Mouse (Mus musculus) urinary bladder, adult 18-20 months (tissue): ENCODE results near the gene Ubac2.

Experiments
- DNase-seq, 2 experiments: peaks; one replicate each; pipeline ENCODE4 v3.0.0; 2022; ENCODE audit warnings: low spot score in 2 of 2, mixed read lengths in 2 of 2

Gene Ubac2

GRCm38 (mm10) chr14:121951399-121952045 lies 73.1 kb downstream of the Ubac2 start:
- no peak for DNase-seq

GRCm38 (mm10) chr14:121952046-121952400 lies 73.6 kb downstream of the Ubac2 start:
- no peak for DNase-seq

GRCm38 (mm10) chr14:121954129-121954528 lies 75.7 kb downstream of the Ubac2 start:
- no peak for DNase-seq

- no peak for DNase-seq
These were observed 76.2 kb downstream of the Ubac2 start for GRCm38 (mm10) chr14:121954608-121955007.

- DNase-seq: no peak
These were observed 76.9 kb downstream of the Ubac2 start for GRCm38 (mm10) chr14:121955176-121955795.

GRCm38 (mm10) chr14:121956291-121956690 lies 77.9 kb downstream of the Ubac2 start:
- DNase-seq: no peak

- DNase-seq: no peak
These were observed 78.9 kb downstream of the Ubac2 start for GRCm38 (mm10) chr14:121957176-121957871.

- no peak for DNase-seq
These were observed 79.8 kb downstream of the Ubac2 start for GRCm38 (mm10) chr14:121958041-121958750.

GRCm38 (mm10) chr14:121958751-121959537 lies 80.5 kb downstream of the Ubac2 start:
- no peak for DNase-seq

GRCm38 (mm10) chr14:121959538-121959980 lies 81.1 kb downstream of the Ubac2 start:
- DNase-seq: no peak

GRCm38 (mm10) chr14:121960031-121960430 lies 81.6 kb downstream of the Ubac2 start:
- DNase-seq: no peak

- no peak for DNase-seq
These were observed 82.1 kb downstream of the Ubac2 start for GRCm38 (mm10) chr14:121960531-121960930.

GRCm38 (mm10) chr14:121960997-121961396 lies 82.6 kb downstream of the Ubac2 start:
- DNase-seq: no peak

- no peak for DNase-seq
These were observed 83.2 kb downstream of the Ubac2 start for GRCm38 (mm10) chr14:121961496-121962127.

- DNase-seq: no peak
These were observed 83.9 kb downstream of the Ubac2 start for GRCm38 (mm10) chr14:121962128-121962890.

- no peak for DNase-seq
These were observed 85.0 kb downstream of the Ubac2 start for GRCm38 (mm10) chr14:121963251-121963941.

- no peak for DNase-seq
These were observed 85.5 kb downstream of the Ubac2 start for GRCm38 (mm10) chr14:121963942-121964335.

- no peak for DNase-seq
These were observed 86.6 kb downstream of the Ubac2 start, which contains the start of gene Gpr183 for GRCm38 (mm10) chr14:121964990-121965389. Gene Gpr183 (minus strand): TSS chr14:121965195.

GRCm38 (mm10) chr14:121965461-121965860 lies 87.0 kb downstream of the Ubac2 start:
- no peak for DNase-seq

GRCm38 (mm10) chr14:121967095-121967494 lies 88.7 kb downstream of the Ubac2 start:
- no peak for DNase-seq
